Mouse (Mus musculus) retina, postnatal 1 day (tissue): ENCODE measurements around the gene Tbc1d22a.
A peak's percentile ranks its signal among the peaks of the same experiment; 100 is the strongest.

Source experiments
- DNase-seq: peaks from one replicate; pipeline ENCODE4 v3.0.0-alpha.2; 2012

Gene Tbc1d22a

DNA sequence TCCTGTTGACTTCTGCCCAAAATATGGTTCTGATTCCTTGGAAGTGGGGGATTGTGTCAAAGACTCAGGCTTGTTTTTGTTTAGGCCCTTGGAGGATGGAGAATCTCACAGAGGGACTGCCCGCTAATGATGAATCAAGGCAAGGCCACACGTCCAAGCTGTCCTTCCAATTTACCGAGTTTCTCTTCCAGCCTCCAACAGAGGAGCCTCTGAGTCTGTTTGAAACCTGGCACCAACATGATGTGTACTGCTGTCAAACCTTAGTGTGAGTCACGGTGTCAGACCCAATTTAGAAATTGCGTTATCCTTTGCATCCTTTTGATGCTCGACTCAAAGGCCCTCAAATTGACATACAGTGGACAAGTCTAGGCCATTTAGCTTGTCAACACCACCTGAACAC lies 126.5 kb downstream of the Tbc1d22a start:
- no peak for DNase-seq

- no peak for DNase-seq
Observed at GRCm38 (mm10) chr15:86342637-86343375, 128.5 kb downstream of the Tbc1d22a start.

DNA sequence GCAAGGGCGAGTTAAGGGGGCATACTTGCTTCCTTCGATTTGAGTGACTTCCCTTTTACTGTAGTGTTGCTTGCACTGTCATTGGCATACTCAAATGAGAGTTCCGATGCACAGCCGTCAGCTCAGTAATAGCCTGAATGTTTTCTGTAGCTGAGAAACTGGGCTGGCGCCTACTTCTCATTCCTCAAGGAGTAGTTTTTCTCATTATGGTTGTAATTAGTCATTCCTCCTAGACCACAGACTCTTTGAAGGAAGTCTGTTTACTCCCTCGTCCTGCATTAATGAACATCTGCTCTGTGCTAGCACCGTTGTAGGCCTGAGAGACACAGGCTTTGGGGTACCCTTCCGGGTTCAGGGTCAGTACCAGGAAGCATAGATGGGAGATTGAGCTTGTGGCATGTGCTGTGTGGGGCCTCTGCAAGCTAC lies 130.7 kb downstream of the Tbc1d22a start:
- DNase-seq = no peak

DNA sequence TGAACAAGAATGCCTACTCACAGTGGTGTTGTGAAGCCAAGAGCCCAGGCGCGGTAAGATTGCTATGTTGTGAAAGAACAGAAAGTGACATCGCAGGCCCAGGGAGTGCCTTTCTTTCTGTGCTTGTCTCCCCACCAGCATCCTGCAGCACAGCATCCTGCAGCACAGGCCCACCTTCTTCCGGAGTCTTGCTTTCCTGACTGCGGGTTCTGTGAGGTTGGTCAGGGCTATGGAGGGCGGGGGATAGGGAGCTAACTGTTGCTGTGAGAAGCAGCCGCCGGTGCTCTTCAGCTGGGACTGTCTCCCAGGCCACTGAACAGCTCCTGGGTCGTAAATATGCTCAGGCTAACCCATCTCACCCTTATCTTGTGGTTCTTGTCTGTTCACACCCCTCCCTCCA lies 131.6 kb downstream of the Tbc1d22a start:
- DNase-seq = no peak

DNA sequence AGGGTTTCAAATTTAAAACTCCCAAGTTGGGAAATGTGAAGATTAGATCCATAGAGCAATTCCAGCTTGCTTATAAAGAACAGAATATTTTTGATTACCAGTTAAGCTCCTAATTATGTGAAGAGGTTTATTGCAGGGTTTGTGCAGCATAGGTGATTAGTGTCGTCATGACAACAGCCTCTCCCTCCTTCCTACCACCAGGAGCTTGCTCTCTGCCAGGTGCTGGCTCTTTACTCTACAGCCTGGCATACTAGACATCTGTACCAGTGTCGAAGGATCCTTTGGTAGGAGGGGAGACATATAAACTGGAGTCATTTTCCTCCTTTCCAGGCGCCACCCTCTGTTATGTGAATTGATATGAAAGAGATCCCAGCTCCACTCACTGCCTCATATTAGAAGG lies 132.3 kb downstream of the Tbc1d22a start:
- DNase-seq = peak; percentile 56

DNA sequence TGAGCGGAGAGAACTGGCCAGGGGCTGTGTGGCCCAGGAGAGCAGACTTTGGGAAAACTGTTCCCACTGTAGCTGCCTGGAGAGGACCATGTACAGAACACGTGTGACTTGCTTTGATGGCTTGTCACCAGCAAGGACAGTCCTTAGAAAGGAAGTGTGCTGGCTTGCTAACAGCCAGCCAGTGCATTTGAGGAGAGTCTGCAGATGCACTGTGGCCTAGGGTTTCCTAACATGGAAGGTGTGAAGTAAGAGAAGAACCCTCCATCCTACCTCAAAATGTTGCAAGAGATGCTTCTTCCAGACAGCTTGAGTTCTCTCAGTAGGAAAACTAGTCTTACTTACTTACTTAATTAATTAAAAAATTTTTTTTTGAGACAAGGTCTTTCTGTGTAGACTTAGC lies 140.7 kb downstream of the Tbc1d22a start:
- DNase-seq = no peak

GRCm38 (mm10) chr15:86355857-86356256 lies 141.6 kb downstream of the Tbc1d22a start:
- DNase-seq = no peak

GRCm38 (mm10) chr15:86360376-86360775 lies 146.1 kb downstream of the Tbc1d22a start:
- DNase-seq = no peak

DNA sequence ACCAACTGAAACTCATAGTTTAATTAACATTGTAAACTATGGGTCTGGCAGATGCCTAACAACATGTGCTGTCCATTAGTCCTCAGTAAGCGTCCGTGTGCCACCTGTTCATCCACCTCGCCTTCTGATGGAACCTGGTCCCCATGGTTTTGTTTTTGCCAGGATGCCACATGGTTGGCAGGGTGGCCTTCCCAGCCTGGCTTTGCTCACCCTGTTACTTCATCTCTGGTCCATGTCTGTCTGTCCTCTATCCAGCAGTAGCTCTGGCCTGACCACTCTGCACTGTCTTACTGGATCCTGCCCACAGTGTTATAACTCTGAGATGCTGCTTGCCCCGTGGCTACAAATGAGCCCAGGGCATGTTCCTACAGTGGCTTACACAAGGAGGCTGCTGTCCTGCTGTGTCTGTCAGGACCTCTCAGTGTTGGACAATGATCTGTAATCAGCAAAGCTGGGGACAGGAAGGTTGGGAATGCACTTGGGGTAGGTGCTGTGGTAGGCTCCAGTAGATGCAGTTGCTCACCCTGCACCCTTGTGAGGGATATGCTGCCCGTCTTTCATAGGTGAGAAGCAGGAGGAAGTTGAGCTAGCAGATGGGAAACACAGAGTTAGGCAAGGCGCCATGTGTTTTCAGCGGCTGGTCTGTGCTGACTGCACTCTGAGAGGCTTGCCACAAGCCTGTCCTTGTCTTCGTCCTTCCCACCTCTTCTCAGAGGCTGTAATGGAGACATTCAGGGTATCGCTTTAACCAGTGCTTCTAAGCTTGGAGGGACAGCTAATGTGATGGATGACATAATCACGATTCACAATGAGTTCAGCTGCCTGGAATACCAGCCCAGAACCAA lies 148.3 kb downstream of the Tbc1d22a start:
- peak; percentile 72 for DNase-seq

DNA sequence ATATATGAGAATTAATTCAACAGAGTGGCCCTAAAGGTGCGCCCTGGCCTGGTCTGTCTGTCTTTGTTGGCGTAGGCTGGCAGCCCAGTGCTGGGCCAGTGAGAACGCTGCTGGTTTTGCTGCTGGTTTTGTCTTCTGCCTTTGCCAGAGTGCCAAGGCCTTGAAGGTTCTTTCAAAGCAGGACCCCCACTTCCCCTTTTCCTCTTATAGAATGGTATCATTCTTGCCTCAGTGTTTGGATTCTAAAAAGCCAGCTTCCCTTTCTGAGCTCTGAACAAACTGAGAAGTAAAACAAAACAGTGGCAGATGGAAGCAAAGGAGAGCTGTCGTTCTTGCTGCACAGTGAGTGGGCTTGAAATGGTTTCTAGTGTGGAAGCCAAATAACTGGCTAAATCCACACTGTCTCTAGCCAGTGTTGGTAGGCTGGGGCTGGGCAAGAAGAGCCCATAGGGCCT lies 149.6 kb downstream of the Tbc1d22a start:
- DNase-seq = no peak

- DNase-seq = no peak
Observed at GRCm38 (mm10) chr15:86364948-86365658, 150.8 kb downstream of the Tbc1d22a start.

- DNase-seq = no peak
Observed at GRCm38 (mm10) chr15:86366726-86367125, 152.5 kb downstream of the Tbc1d22a start.

DNA sequence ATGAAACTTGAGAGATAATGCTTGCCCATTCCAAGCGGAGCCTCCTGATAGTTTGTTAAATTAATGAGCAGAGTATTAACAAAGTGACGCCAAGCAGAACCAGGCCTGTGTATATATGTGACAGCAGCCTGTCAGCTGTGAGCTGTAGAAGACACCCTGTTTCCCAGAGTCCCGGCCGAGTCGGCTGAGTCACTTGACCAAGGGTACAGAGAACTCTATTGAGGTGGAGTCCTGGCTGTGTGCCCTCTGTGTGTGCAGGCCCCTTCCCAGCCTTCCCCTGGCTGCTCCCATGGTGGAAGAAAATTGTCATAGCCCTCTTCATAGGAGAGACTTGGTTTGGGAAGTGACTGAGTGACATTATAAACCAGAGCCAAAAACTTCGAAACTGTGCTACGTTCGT lies 153.0 kb downstream of the Tbc1d22a start:
- peak; percentile 56 for DNase-seq

DNA sequence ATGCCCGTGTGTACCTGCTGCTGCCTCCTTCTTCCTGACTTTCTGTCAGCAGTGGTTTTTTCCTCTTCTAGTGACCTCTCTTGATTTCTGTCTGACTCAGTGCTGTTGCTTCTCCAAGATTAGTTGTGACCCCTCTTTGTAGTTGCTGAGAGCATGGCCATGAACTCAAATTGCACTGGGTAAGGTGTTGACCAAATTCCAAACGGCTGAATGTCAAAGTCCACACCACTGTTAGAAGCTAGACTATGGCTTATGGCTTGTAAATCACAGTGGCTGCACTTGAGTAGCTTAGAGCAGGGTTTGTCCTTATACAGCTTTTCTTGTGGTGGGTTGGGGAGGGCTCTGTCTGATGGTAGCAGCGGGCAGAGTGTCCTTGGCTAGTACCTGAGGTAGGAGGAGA lies 156.6 kb downstream of the Tbc1d22a start:
- DNase-seq = no peak

DNA sequence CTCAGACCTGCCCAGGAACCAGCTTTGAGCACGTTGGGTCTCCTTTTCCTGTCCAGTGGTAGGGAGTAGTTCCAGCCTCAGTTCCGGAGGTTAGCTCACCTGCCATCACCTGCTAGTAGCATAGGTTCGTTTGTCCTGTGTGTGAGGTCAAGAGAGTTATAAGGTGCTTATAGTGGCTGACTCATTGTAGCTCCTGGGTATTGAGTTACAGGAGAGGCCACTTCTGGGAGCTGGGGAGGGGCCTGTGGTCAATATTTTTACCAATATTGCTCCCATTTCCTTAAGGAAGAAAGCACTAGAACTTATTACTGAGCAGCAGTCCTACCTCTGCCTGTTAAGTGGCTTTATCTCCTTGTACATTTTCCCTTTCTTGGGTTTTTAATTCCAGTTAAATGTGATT lies 161.0 kb downstream of the Tbc1d22a start:
- no peak for DNase-seq

GRCm38 (mm10) chr15:86375860-86376394 lies 161.7 kb downstream of the Tbc1d22a start:
- no peak for DNase-seq

- no peak for DNase-seq
Observed at GRCm38 (mm10) chr15:86383278-86383677, 169.0 kb downstream of the Tbc1d22a start.

- DNase-seq = no peak
Observed at GRCm38 (mm10) chr15:86385436-86385835, 171.2 kb downstream of the Tbc1d22a start.

GRCm38 (mm10) chr15:86386325-86386724 lies 172.1 kb downstream of the Tbc1d22a start:
- DNase-seq = no peak

GRCm38 (mm10) chr15:86388597-86388996 lies 174.3 kb downstream of the Tbc1d22a start:
- DNase-seq = no peak

GRCm38 (mm10) chr15:86404866-86405265 lies 190.6 kb downstream of the Tbc1d22a start:
- no peak for DNase-seq

DNA sequence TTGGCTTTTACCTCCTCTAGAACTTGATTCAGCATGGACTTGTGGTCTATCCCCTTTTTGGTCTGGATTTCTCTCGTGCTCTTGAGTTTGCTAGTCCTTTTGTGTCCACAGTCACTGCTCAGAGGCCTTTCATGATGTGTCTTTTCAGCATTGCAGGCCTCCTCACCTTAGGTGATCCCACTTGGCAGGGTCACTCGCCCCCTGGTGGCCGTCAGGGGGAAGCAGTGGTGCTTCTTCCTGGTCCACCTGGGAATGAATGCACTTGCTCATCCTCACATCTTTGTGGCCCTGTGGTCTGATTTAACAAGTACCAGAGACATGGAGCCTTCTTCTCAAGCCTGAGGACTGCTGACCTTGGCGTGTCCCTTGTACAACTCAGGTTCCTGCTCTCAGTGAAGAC lies 191.3 kb downstream of the Tbc1d22a start:
- peak; percentile 67 for DNase-seq

GRCm38 (mm10) chr15:86409352-86409751 lies 195.1 kb downstream of the Tbc1d22a start:
- DNase-seq = peak; percentile 70
